Comparison of ENCODE assay signal across 8 mouse cellular contexts in the genomic region with DNA sequence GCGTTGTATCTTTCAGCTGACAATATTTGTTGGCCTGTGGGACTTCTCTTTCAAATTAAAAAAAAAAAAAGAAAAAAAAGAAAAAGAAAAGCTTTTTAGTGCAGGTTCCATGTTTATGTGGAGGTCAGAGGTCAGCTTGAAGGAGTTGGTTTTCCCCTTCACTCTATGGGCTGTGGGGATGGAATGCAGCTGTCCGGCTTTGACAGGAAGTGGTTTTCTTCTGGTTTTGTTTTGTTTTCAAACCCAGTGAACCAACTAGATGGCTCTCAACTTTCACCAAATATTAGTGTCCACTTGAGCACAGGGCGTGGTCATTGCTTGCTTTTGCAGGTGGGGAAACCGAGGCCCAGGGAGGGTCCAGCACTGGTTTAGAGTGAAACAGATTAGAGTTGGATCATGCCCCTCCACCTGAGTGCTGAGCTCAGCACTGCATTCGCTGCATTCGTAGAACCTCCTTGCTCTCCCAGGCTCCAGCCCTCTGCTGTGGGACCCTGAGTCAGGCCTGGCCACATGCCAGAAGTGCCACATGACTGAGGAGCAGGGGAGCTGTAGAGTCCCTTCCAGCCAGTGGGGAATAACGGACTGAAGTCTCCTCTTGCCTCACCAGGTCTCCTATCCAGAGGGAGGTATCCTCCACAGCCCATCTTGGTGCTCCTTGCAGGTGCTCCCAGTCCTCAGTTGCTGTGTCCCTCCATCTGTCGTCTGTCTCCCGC.
A peak's percentile ranks its signal among the peaks of the same experiment; 100 is the strongest.
DNase-seq lines count a peak whose midpoint lies in the region; ATAC-seq lines count a peak whose summit lies in the region.

No protein-coding gene starts in this region.

- H3K4me3 ChIP-seq in kidney, embryonic 16.5 days (ENCODE audit: low read length) = no peak overlapping the region
- H3K4me3 ChIP-seq in embryonic facial prominence, embryonic 12.5 days = no peak overlapping the region
- H3K4me3 ChIP-seq in intestine, embryonic 14.5 days (ENCODE audit: low read depth, low read length) = no peak overlapping the region
- no peak overlapping the region for H3K4me3 ChIP-seq in macrophage (ENCODE audit: inconsistent target)

- 24% methylated on average over 9 of the region's 9 CpGs for WGBS in kidney, embryonic 16.5 days
- WGBS in embryonic facial prominence, embryonic 12.5 days = 44% methylated on average over 9 of the region's 9 CpGs
- 35% methylated on average over 9 of the region's 9 CpGs for WGBS in intestine, embryonic 14.5 days
- 43% methylated on average over 9 of the region's 9 CpGs for WGBS in macrophage (ENCODE audit: missing documents)

- H3K4me2 ChIP-seq in kidney, embryonic 16.5 days (replicated peaks; ENCODE audit: low read depth, low read length) = no peak overlapping the region
- H3K4me2 ChIP-seq in embryonic facial prominence, embryonic 12.5 days (replicated peaks) = no peak overlapping the region
- H3K4me2 ChIP-seq in intestine, embryonic 14.5 days (ENCODE audit: low read length) = peak overlapping the region; percentile 11

- H3K27me3 ChIP-seq in kidney, embryonic 16.5 days (ENCODE audit: insufficient read depth, low read length) = no peaks in the 10 kb centered on the region
- no peaks in the 10 kb centered on the region for H3K27me3 ChIP-seq in embryonic facial prominence, embryonic 12.5 days
- H3K27me3 ChIP-seq in intestine, embryonic 14.5 days (replicated peaks; ENCODE audit: control insufficient read depth, insufficient read depth, low read length) = no peaks in the 10 kb centered on the region

- H3K4me1 ChIP-seq in kidney, embryonic 16.5 days (ENCODE audit: insufficient read depth, low read length) = peaks cover 63% of the 10 kb centered on the region
- H3K4me1 ChIP-seq in embryonic facial prominence, embryonic 12.5 days = peaks cover 48% of the 10 kb centered on the region
- peaks cover 52% of the 10 kb centered on the region for H3K4me1 ChIP-seq in intestine, embryonic 14.5 days (replicated peaks; ENCODE audit: control insufficient read depth, insufficient read depth, low read length)

- no peaks in the 10 kb centered on the region for H3K36me3 ChIP-seq in kidney, embryonic 16.5 days (ENCODE audit: insufficient read depth, low read length)
- no peaks in the 10 kb centered on the region for H3K36me3 ChIP-seq in embryonic facial prominence, embryonic 12.5 days
- H3K36me3 ChIP-seq in intestine, embryonic 14.5 days (ENCODE audit: control insufficient read depth, insufficient read depth, low read length) = no peaks in the 10 kb centered on the region
- no peaks in the 10 kb centered on the region for H3K36me3 ChIP-seq in macrophage (ENCODE audit: inconsistent target)

- H3K9ac ChIP-seq in kidney, embryonic 16.5 days (replicated peaks; ENCODE audit: low read length) = no peak overlapping the region
- H3K9ac ChIP-seq in embryonic facial prominence, embryonic 12.5 days = no peak overlapping the region
- no peak overlapping the region for H3K9ac ChIP-seq in intestine, embryonic 14.5 days (ENCODE audit: low read length)

- H3K27ac ChIP-seq in kidney, embryonic 16.5 days (ENCODE audit: low read length) = peak overlapping the region; percentile 74
- H3K27ac ChIP-seq in embryonic facial prominence, embryonic 12.5 days = peak overlapping the region; percentile 42
- H3K27ac ChIP-seq in intestine, embryonic 14.5 days (ENCODE audit: low read depth) = peak overlapping the region; percentile 76
- H3K27ac ChIP-seq in macrophage = peak overlapping the region; percentile 56

- no peaks in the 10 kb centered on the region for H3K79me2 ChIP-seq in macrophage (ENCODE audit: inconsistent target)

- no peak for DNase-seq in kidney, adult 11 months
- DNase-seq in MN1 (ENCODE audit: low spot score) = peak; percentile 68
- peak; percentile 78 for DNase-seq in intestine, embryonic 14.5 days (ENCODE audit: low spot score)
- no peak for DNase-seq in c-Kit-positive CD71-positive TER-119-positive erythroid progenitor cells, embryonic 14.5 days (ENCODE audit: low spot score)
- DNase-seq in left cerebral cortex, adult 11 months (ENCODE audit: low spot score) = no peak

- ATAC-seq in kidney, embryonic 16.5 days (ENCODE audit: low FRiP score, low TSS enrichment) = peak; percentile 75
- peak; percentile 42; the same call in 1 of the 2 replicates for ATAC-seq in embryonic facial prominence, embryonic 12.5 days (ENCODE audit: insufficient number of reproducible peaks, insufficient read depth, low FRiP score, low TSS enrichment)
- peak; percentile 67 for ATAC-seq in intestine, embryonic 14.5 days (replicated peaks; ENCODE audit: low FRiP score, low TSS enrichment, low read depth)

- H3K9me3 ChIP-seq in kidney, embryonic 16.5 days (ENCODE audit: low read length) = no peaks in the 10 kb centered on the region
- no peaks in the 10 kb centered on the region for H3K9me3 ChIP-seq in embryonic facial prominence, embryonic 12.5 days
- no peaks in the 10 kb centered on the region for H3K9me3 ChIP-seq in intestine, embryonic 14.5 days (ENCODE audit: control insufficient read depth, low read length)

Comparison
In these comparisons a context has a peak if more than half of its experiments do, and no peak if none do; other contexts are left out.
1. DNase-seq: peak in MN1 (single experiment) and intestine, embryonic 14.5 days (single experiment); none in kidney, adult 11 months (single experiment), c-Kit-positive CD71-positive TER-119-positive erythroid progenitor cells, embryonic 14.5 days (single experiment) and left cerebral cortex, adult 11 months (single experiment).
2. Peak in every context shown above with its lines, with median percentiles within 50 percentile points of each other: ATAC-seq and H3K27ac ChIP-seq.